Mouse (Mus musculus) lung, adult 2 months (tissue): ENCODE measurements around the gene Pde4d.

Source experiments
- CTCF ChIP-seq: fragments of 200-500 bp; IDR thresholded peaks from 2 replicates; pipeline ENCODE4 v1.5.1; 2011; ENCODE audit warnings: mild to moderate bottlenecking, low read length, control low read depth; ENCODE audit not compliant: insufficient read depth
- POLR2A ChIP-seq: fragments of 200-500 bp; IDR thresholded peaks from 2 replicates; pipeline ENCODE4 v1.6.1; 2011; ENCODE audit warnings: low read depth, mild to moderate bottlenecking, control low read depth, low read length, borderline replicate concordance; ENCODE audit errors: extremely low read depth

GRCm38 (mm10) chr13:108825501-108825900 is 375.8 kb downstream of the Pde4d start:
- no peak for TF ChIP-seq POLR2A
- TF ChIP-seq CTCF: no peak
